Mouse (Mus musculus) cerebellum, adult 9-11 months (tissue): ENCODE data around the gene Zc3h14.

ENCODE experiments used
- DNase-seq: peaks from one replicate; pipeline ENCODE4 v3.0.0; 2022

Gene Zc3h14

DNA sequence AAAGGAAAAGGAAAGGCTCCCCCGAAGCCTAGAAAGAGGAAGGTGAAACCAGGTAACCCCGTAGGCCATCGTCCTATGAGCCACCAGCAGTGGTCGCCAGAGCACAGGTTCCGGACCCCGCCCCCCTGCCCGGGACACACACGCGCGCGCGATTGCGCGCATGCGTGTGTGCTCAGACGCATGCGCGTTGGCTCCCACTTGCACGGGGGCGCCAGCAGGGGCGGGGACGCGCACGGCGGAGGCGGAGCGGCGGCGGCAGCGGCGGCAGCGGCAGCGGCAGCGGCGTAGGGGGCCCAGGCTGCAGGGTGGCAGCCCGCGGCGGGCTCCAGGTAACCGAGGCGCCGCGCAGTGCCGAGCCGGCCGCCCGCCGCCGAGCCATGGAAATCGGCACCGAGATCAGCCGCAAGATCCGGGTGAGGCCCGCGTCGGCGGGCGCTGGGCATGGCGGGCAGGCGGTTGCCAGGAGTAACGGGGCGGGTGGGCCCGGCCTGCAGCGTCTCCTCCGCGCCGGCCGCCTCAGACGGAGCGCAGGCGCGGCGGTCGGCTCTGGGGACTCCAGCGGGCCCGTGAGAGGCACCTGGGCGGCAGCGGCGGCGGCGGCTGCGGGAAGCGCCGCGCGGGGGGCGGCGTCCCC lies at the start of gene Zc3h14:
Zc3h14 (plus strand) TSS at position 219 of the 634 bp plus-strand sequence.
- peak; percentile 92 for DNase-seq

DNA sequence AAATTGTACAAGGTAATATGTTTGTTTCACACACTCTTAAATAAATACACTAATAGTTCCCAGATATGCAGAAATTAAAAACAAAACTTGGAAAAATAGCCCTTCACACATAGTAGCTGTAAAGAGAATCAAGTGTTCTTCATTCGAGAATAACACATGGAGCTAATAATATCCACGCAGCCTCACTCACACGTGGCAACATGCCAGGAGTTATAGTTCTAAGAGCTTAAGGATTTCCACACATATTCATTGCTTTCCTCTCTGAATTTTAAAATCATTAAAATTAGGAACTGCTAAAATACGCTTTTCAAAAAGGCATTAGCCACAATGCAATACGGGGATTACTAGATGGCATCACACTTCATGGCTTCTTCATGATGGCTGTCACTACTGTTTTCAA lies 49.6 kb upstream of the Zc3h14 start:
- DNase-seq = no peak

DNA sequence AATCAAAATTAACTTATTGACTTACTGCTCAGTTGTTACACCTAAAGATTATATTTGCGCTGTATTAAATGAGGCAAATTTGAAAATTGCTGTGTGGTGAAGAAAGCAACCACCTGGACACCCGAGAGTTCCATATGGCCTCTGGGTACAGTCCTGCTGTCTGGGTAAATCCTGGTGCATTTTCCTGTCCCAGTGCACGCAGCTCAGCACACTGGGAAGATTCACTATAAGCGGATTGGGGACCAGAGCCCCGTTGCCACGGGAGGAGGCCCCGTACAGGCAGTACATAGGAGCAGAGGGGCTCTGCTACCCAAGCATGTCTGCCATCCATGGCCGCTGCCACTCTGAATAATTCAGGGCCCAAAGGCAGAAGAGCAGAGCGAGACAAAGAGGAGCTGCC lies 45.2 kb upstream of the Zc3h14 start:
- DNase-seq = peak; percentile 78

DNA sequence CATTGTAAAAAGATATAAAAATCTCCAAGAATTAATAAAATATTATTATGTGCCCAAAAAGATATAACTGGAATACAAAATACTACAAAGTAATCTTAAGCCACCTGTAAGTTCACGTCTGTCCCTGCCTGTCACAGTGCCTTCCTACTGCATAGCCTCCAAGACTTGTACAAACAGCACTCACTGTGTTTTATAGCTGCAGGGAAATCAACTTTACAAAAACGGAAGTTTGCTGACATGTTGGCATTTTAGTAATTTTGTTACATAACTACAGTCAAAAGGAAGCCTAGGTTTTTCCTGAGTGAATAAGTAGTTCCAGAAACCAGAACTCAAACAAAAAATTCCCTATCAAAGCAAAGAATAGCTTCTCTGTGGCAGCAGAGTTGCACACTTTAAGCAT lies 43.2 kb upstream of the Zc3h14 start:
- DNase-seq = no peak

DNA sequence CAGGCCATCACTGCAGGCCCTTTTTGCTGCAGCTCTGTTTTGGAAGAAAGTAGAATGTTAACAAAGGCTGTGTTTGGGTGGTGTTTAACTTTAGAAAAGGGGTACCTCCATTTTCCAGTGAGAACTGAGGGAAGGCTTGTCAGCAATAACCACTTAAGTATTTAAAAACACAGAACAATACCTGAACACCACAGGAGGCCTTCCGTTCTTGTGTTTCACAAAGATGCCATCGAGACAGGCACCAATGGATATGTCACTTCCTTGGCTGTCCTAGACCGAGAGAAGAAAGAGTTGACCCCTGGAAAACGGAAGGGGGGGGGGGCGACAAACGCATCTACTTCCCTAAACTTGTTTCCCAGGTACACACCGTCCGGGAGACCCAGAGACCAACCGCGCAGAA lies 42.8 kb upstream of the Zc3h14 start:
- no peak for DNase-seq

DNA sequence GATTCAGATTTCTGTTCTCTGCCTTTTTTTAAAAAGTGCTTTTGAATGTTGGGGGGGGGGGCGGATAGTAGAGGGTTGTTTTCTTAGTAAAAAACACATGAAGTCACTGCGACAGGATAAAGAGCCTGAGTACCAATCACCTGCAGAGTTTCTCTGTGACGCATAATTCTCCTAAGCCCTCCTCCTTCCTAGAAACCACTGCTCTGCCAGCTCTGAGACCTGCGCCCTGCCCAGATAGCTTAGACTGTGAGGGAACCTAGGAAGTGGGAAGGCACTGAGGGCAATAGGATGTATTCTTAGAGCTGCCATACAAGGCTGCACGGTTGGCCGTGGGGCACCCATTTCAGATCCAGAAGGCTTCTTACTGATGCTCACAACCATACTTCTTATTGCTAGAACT lies 33.9 kb upstream of the Zc3h14 start:
- no peak for DNase-seq

DNA sequence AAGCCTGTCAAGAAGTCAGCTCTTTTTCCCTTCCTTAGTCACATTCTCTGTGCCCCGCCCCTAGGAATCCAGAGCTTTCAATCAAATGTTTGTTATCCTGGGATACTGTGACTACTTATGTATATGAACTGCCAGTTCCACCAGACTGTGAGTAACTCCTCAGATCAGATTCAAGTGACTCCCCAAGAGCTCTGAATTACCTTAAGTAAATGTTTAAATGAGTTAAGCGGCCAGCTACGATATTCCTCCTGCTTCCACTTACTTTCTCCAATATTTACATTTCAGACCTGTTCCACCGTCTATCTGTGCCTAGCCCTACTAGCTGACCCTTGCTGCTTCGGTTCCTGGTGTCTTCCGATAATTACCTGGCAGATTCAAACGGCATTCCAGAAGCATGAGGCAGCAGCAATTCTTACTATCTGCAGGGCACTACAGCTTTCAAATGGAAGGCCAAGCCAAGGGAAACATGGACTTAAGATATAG lies 33.1 kb upstream of the Zc3h14 start:
- DNase-seq = no peak

DNA sequence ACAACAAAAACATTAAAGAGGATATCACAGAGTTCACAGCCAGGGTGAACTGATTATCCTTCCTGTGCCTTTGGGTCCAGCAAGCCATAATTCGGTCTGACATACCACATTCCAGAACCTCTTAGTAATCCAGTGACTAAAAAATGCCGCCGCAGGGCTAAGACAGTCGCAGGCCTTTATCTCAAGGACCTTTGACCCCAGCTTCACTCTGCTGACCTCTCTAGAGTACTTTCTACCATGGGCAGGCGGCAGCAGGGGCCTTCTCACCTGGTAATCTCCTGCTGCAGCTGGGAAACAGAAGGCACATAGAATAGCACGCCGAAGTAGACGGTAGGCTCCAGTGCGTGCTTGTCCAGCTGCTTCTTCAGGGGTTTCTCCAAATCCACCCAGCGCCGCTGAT lies 32.0 kb upstream of the Zc3h14 start:
- DNase-seq = no peak

DNA sequence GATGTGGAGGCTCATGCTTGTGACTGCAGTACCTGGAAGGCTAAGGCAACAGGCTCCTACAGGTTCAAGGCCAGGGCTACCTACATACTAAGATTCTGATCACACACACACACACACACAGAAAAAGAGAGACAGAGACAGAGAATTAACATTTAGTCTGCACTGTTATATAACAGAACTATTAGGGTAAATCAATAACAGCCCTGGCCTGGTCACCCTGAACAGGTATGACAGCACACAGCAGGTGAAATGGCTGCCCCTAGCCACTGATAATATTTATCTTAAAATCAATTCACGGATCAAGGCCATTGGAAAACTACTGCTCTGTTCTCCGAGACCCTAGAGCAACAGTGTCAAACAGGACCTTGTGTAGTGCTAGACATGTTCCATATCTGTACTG lies 30.6 kb upstream of the Zc3h14 start:
- DNase-seq = no peak

DNA sequence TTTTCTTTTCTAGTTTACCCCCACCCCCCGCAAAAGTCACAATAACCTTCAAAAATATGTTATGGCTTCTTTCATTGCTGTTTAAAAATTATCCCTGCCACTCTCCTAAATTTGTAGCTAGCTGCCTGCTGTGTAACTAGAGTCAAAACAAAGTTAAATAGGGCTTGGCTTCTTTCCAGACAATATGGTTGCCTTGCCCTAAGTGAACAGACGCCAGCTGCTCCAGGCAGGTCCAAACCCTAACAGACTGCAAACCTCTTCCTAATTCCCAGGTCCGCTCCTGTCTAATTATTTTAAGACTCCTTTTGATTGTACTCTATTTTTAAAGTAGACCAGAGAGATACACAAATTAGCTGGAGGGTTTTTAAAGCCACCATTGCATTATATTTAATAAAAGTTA lies 26.1 kb upstream of the Zc3h14 start:
- peak; percentile 74 for DNase-seq

DNA sequence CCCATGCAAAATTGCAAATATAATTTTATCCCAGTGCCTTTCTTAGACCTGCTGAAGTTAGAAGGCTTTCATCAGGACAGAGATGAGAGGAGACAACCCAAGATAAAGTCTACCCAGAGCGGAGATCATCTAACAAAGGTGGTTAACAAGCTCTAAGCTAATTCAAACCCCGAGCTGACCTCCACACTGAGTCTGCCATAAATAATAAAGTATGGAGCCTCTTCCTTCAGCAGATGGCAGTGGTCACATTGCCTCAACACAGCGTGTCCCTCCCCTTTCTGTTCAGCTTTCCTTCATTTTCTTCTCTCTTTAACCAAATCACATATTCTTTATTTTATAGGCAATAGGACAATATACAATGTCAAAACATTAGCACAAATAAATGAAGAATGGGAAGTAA lies 25.7 kb upstream of the Zc3h14 start:
- no peak for DNase-seq

DNA sequence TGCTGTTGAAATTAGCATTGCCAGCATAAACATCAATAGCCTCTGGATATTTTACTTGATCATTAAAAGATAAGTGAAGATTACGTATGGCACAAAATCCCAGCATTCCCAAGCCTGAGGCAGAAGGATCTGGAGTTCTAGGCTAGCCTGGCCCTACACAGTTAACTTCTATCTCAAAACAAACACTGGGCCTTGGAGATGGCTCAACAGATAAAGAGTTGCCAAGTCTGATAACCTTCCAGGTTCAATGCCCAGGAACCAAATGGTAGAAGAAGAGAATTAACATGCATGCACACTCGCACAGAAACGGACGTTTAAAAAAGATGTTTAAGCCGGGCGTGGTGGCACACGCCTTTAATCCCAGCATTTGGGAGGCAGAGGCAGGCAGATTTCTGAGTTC lies 22.5 kb upstream of the Zc3h14 start:
- DNase-seq = no peak

DNA sequence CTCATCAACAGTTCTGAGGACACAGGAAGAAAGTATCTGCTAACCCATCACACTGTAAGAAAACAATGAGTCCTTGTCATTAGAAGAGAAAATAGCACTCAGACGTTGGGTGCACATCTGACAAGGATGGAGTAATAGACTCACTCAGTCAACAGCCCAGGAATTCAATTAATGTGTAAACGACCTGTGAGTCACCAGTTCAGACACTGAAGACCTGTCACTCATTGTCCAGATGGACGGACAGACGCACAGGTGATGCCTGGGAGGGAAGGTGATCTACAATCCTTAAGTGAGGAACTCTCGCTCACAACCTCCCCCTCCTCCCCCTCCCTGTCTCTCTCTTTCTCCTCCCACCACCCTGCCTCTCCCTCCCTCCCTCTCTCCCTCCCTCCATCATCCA lies 21.8 kb upstream of the Zc3h14 start:
- DNase-seq = no peak

DNA sequence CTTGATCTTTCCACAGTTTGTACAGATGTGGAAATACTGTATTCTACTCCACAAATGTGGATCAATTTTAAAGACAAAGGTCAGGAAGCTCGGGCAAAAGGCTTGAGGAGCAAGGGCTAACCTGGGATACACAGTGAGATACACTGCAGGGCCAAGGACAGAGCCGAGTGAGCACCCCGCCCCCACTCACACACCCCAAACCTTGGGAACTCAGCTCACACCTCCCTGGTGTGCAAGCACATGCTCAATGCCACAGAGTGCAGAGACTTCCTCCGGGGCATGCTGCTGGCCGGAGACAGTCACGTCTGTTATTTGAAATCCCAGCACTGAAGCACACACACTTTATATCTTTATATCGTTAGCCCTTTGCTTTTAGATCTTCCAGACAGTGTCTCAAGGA lies 20.7 kb upstream of the Zc3h14 start:
- peak; percentile 49 for DNase-seq

DNA sequence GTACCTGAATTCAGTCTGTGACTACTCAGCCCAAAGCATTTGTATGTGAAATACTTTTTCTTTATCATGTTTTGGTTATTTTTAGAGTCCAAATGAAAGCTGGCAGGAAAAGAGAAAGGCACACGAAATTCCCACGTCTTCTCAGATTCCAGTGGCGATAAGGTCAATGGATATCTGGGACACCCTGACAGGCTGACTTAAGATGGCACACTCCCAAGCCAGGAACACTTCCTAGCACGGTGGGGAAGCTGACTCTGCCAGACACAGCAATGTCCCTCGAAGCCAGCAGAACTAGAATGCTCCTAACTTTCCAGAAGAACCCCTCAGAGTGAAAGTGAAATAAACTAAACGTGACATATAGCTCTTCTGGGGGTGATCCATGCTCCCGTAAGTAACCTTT lies 19.6 kb upstream of the Zc3h14 start:
- DNase-seq = peak; percentile 62

DNA sequence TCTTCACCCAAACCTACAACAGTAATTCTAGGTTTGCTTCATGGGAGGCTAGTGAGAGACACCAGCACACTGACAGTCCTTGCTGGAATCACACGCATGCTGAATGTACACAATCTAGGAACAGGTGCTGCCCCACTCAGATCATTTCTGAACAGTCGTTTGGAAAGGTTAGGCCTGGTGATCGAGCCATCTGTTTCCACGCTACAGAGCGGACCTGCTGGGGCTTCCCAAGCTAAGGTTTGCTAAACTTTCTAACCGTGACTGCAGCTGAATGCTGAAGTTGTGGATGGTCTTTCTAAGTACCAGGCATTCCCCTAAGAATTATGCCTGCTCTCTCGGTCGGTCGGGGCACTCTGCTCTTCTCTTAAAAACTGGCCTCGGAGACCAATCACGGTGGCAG lies 16.1 kb upstream of the Zc3h14 start:
- DNase-seq = peak; percentile 84

DNA sequence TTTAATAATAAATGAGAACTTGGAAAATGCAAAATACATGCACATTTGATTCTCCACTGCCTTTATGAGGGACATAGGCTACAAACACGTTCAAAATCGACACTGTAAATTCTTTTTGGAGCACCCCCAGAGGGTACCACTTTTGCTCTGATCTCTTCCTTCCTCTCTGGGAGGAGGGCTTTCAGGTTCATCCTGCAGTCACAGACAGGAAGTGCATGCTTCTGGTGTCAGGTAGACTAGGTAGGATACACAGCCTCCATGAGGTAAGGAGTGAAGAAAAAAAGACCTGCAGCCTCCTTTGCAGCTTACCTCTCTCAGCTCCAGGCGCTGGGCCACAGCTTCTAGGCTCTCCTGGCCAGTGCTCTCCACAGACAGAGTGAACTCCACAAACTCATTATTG lies 13.6 kb upstream of the Zc3h14 start:
- no peak for DNase-seq

DNA sequence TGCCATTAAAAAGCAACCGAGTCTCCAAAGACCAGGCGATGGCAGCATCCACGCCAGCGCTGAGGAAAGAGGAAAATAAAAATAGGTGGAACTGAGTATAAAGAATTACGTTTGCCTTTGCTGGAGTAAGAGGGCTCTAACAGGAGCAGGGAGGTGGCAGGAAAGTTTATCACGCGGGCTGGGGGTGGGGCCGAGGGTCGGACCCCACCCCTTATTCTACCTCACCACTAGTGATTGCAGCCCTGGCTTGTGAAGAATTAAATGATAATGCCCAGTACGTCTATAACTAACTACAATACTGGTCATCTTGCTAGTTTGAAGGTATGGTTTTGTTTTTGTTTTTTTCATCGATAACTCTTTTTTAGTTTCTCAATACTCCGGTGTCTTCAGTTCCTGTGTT lies 13.0 kb upstream of the Zc3h14 start:
- no peak for DNase-seq

DNA sequence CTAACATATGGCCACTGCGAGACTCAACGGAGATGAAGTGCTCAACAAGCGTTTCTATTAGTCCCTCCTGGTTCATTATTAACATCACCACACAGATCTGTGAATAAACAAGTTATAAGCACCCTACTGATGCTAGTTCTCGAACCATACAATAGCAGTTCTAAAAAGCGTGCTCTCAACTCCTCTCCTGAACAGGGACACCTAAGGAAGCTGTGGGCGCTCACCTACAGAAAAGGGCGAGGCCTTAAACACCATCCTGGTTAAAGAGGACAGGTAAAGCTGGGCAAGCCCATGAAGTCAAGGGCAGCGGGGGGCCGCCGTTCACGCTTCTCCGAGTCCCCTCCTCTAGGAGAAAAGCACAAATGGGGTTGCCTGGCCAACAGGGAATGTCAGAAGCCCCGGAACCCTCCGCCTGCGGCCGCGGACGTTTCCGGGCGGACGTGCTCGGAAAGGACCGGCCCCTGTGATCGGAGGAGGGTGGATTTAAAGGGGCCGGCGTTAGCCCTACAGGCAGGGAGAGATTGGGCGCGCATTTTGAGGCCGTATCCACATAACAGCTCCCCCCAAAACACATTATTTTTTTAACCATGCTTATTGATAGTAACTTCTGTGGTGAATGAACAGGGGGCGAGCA lies 12.4 kb upstream of the Zc3h14 start:
- peak; percentile 88 for DNase-seq

DNA sequence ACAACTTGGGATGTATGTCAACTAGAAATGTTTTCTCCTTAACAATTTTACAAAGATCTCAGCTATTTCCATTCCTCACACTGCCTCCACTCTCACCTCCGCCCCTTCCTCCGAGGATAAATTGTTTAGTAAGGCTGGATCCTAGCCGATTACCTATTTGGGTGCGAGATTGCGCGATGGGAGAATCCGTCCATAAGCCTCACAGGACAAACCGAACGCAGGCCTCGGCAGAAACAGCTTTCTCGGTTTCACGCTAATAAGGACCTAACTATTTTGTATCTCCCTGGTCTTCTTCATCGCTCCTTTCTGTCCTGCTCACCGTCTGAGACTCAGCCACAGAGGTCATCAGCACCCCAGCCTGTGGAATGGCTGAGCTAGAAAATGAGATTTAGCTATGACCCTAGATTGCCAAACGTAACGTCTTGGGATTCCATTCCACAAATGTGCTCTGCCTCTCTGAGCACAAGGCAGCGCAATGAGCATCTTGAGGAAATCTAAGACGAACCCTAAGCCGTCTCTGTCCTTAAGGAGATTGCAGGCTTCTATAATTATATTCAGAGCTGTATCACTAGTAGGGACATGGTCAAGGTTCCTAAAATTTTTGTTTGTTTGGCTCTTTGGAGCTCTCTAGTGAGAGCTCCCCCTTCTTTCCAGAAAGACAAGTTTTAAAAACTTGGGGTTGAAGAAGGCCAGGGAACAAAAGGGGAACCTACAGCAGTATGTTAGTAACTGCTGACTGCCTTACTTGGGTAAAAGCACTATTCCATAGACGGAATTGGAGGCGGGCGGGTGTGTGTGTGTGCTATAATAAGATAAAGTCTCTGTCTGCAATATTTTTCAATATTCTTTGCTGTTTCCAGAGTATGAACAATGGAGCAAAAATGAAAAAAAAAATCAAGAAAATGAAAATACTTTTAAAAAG lies 11.6 kb upstream of the Zc3h14 start:
- DNase-seq = no peak

DNA sequence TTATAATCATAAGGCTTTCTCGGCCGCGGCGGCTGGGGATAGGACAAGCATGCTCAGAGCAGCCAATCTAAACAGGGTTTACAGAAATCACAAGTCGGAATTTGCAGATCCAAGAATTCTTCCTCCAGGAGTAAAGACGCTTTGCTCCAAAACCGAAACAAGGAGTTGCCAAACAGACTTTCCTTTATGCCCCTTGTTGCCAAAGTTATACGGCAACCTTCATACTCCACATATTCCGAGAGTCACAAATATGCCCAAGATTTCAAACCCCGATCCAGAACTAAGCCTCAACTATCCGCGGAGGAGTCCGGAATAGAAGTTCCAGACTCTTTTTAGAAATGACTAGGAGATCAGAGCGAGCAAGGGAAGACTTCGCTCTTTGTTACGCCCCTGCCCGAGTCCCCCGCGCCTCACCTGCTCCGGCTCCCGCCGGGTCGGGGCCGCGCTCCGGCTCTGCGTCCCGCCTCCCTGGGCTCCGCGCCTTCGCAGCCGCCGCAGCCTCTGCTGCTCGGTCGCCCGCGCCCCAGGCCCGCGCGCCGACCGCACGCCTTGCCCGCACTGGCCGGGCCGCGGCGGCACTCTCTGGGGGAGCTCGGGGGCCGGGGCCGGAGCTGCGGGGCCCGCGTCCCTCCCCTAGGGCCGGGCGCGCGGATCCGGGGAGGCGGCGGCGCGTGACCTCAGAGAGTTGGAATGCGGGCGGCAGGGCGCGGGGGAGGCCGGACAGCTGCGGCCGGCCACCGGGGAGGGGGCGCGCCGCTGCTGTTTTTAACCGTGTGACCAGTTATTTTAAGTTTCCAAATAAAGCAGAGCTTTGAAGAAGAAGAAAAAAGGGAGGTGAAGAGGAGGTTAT lies 9.6 kb upstream of the Zc3h14 start, which contains the start of gene Ptpn21:
Ptpn21 (minus strand) TSS at position 455 of the 850 bp plus-strand sequence.
- peak; percentile 54 for DNase-seq

DNA sequence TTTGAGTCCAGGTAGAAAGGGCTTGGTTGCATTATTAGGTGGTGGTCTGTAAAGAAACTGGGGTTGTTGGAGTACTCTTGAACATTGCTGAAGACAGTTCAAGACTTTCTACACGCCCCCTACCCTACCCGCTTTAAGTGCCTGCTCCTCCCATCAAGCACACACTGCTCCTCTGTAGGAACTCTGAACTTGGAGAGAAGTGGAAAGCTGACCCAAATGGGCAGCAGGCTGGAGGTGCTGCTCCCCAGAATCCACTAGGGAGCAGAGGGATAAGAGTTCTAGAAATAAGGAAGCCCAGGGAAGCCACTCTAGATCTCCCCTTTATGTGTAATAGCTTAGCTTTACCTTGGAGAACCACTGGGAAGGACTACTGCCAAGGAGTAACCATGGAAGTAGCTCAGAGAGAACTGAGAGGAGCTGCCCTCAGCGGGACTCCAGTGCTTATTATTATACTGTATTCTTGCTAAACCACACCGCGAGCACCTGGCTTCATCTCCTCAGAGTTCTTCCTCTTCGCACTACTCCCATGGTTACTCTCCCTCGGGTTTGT lies 8.9 kb upstream of the Zc3h14 start:
- DNase-seq = no peak
